Mouse (Mus musculus) lung, postnatal 14 days (tissue): ENCODE results near the gene Tmem231.
A peak's percentile ranks its signal among the peaks of the same experiment; 100 is the strongest.
"Not testable (repeated sequence)": the region's sequence is repeated elsewhere in the genome, so short reads cannot be mapped to it uniquely, and the experiment has no call there.

Experiments used
- DNase-seq: peaks from one replicate; pipeline ENCODE4 v3.0.0; 2021

Gene Tmem231

DNA sequence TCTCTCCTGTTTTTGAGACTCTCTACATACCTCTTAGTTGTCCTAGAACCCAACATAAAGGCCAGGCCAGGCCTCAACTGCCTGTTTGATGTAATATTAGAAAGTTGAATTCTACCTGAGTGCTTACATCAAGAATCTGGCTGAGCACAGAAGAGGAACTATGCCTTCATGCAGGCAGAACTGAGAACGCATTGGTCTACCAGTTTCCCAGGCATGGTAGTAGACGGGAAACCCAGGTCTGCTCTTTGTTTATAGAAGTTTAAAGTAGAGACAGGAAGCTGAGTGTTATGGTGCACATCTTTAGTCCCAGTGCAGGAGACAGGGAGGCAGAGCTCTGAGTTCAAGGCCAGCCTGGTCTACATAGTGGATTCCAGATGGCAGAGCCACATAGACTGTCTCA, 13.5 kb upstream of the Tmem231 start:
- DNase-seq = no peak

DNA sequence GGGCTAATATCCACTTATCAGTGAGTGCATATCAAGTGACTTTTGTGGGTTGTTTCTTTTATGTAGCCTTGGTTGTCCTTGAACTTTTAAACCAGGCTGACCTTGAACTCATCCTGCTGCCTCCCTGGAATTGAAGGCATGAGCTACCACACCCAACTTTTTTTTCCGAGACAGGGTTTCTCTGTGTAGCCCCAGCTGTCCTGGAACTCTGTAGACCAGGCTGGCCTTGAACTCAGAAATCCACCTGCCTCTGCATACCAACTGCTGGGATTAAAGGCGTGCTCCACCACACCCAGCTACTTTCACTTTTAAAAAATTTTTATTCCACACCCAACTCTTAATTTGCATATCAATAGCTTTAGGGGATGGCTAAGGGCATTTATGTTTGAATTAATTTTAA, 9.9 kb upstream of the Tmem231 start:
- no peak for DNase-seq

DNA sequence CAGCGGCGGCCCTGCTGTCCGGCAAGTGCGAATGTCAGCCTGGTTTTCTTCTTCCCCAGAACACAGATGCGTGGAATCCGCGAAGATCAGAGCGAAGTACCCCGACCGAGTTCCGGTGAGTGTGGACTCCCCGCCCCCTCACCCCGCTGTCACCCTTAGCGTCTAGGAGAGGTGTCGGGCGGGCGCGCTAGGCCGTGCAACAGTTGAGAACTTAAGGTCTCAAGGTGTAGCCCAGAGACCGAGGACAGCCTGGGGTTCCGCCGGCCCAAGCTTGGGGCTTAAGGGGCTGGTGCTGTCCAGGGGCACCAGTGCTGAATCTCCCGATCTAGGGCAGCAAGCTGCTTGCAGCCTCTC, 7.4 kb upstream of the Tmem231 start:
- peak; percentile 46 for DNase-seq

DNA sequence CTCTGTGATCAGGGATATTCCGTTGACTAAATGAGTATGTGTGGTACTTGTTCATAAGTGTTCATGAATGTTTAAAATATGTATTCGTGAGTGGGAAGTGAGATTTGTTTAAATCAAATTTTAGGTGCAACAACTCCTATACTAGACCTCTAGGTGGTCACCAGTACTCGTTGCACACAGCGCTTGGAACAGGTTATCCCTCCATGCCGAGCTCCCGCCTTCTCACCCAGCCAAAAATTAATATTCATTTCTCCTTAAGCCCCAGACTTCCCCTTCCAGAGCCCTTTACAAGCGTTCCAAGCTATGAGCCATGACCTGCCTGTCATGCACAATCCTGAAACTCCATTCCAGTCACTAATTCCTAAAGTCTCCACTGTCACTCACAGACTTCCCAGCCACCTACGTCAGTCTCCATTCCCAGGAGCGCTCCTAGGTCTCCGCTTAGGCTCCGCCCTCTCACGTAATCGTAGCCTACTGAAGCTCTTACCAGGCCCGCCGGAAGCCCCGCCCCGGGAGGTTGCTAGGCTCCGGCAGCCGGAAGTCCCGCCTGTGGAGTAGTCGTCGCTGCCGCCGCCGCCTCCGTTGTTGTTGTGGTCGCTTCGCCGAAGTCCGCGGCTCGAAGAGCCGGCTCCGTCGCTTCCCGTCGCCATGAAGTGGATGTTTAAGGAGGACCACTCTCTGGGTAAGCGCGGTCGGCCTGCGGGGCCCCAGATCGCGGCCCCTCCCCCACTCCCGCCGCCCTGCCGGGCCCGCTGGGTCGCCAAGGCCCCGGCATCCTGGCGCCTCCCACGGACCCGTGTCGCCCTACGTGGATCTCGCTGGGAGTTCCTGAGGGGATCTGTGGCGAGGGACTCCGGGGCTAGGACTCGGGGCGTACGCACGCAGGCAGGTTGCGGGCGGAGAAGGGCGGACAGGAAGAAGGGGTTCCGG, 6.8 kb upstream of the Tmem231 start, which contains the start of gene Gabarapl2:
TSS of gene Gabarapl2 (plus strand) at position 533 of the 930 bp plus-strand sequence.
- DNase-seq = peak; percentile 98

DNA sequence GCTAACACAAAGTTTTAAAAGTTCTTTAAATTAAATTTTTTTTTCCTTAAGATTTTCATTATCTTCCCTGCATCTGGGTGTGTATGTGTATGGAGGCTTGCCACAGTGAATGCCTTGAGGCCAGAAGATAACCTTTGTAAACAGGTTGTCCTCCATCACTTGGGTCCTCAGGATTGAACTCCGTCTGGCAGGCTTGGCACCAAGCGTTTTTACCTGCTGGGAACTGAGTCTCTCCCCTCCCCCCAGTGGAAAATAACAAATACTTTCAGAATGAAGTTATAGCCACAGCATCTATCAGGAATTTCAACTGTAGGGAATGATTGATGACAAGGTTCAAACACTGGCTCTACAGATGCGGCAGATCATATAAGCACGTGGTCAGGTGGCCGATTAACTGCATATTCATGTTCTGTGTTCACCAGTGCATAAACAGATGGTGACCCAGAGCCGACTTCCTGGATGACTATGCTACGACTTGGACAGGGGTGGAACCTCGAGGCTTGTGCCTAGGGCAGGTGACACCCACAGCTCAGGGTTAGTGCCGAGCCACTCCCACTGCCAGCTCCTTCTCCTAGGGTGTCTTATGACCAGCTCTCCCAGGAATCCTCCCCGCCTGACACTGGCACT, 5.9 kb upstream of the Tmem231 start:
- DNase-seq = peak; percentile 16

DNA sequence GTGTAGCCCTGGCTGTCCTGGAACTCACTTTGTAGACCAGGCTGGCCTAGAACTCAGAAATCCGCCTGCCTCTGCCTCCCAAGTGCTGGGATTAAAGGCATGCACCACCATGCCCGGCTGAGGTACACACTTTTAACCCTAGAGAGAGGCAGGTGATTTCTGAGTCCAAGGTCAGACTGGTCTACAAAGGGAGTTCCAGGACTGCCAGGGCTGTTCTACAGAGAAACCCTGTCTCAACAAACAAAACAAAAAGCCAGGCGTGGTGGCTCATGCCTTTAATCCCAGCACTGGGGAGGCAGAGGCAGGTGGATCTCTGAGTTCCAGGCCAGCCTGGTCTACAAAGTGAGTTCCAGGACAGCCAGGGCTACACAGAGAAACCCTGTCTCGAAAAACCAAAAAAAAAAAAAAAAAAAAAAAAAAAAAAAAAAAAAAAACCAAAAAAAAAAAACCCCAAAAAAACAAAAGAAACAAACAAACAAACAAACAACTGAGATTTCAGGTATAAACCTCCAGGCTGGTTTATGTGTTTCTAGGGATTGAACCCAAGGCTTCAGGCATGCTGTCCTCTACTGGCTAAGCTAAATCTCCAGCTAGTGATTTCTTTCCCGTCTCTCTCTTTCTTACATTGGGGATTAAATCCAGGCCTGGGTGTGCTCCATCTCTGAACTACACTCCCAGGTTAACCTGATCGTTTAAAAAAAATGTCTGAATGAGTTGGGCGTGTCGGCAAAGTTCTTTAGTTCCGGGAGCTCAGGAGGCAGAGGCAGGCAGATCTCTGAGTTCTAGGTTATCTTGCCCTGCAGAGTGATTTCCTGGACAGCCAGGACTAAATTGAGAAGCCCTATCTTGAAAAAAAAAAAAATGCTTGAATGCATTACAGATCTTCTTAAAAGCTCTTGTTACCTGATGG, 4.7 kb upstream of the Tmem231 start:
- DNase-seq = not testable (repeated sequence)

DNA sequence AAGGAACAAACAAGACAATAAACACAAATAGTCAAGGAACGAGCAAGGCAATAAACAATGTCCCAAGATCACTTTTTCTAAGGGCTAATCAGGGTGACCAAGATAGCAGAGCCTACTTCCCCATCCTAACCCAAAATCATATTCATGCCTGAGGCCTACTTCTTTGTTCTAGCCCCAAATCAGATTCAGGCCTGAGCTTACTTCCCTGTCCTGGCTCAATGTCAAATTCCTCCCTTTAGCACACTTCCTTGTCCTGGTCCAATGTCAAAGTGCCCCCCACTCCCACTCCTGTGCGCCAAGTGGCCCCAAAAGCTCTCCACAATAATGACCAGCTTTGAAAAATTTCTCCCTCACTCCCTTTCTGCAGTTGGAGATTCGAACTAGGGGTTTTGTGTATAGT, 3.5 kb upstream of the Tmem231 start:
- DNase-seq = no peak

DNA sequence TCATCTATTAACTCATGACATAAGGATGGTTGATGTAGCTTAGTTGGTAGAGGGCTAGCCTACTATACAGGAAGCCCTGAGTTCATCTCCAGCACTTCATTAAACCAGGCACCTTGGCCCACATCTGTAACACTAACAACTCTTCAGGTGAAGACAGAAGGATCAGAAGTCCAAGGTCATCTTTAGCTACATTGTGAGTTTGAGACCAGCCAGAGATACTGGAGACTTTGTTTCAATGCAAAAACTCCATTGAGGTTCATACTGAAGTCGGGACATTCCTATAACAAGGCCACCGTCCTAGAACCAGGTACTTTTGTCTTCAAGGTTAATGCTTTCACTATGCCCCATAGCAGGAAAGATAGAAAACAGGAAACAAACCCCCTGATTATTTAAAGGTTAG, 520 bp upstream of the Tmem231 start:
- DNase-seq = no peak

DNA sequence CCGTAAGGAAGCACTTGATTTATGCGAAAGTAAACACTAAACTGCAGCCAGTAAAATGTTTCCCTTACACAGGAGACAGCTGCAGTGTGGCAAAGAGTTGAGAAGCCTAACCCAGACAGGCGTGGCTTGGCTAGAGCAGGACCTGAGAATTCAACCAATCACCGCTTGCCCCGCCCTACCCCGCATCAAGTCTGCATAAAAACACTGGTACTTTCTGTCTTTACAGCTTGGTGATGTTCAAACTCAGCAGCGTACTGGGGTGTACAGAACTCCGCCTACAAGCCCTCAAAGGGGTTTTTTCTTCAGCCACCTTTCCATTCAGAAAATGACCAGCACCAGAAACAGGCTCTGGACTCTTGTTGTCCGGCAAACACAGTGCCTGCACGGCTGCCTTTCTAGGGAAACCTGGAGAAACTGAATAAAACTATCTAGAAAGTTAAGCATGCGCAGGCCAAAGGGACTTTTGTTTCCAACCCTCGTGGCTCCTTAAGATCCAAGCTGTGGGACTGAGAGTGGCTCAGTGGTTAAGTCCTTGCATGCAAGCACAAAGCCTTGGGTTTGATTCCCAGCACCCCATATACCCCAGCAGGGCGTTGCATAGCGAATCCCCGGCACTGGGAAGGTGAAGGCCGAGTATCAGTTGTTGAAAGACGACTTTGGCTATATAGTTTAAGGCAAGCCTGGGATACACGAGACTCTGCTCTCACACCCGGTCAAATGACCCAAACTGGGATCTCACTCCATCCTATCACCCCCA, 923 bp downstream of the Tmem231 start:
- DNase-seq = peak; percentile 65

DNA sequence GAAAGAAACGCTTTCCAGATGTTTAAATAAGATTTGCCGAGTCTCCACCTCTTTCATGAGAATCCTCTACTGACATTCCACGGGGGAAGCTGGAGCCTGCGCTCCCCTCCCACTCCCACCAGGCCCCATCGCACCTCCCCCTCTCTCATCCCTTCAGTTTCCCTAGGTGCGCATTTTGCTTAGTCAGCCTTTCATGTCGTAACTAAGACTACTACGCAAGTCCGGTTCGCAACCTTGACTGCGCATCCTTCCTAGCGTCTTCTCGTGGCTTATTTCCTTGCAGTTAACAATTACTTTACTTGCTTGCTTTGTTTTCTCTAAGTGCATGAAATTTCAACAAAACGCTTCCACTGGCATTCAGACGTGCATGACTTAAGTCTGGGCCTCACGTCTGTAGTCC, 2.0 kb downstream of the Tmem231 start:
- DNase-seq = no peak

DNA sequence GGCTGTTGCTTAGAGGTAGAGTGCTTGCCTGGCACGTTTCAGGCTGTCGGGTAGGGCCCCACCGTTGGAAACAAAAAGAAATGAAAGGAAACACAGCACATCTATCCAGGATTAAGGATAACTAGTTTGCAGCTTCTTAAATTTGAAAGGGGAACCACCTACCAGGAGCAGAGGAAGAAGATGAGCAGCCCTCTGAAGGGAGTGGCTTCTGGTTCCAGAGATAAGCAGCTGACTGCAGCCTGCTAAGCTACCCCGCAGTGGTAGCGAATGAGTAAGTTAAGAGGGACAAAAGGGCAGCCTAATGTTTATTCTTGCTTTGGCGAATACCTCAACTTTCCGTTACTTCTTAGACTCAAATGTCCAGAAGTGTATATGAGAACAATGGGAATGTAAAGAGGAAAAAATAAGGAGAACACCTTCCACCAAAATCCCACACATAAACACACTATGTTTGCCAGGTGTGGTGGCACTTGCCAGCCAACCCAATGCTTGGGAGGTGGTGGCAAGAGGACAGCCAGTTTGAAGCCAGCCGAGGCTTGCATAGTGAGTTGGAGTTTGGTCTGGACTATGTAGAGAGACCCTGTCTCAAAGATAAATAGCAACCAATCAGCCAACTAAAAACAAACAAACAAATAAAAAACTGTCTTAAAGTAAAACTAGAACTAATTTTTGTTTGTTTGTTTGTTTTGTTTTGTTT, 3.9 kb downstream of the Tmem231 start:
- no peak for DNase-seq

DNA sequence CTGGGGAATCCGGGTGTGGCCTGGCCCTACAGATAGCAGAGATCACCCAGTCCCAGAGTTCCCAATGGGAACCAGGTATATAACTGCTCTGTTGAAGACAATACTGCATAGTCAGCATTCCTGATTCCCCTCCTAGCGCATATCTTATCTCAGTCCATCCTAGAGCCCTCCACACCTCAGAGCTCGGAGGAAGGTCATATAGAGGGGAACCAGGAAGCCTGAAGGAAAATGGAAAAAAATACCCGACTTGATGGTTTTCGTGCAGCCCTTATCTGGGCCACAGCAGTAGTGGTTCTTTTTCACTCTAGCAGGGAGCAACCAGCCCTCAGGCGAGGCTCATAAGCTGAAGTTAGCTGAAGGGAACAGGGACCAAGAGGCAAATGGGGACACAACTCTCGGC, 8.7 kb downstream of the Tmem231 start:
- DNase-seq = no peak

DNA sequence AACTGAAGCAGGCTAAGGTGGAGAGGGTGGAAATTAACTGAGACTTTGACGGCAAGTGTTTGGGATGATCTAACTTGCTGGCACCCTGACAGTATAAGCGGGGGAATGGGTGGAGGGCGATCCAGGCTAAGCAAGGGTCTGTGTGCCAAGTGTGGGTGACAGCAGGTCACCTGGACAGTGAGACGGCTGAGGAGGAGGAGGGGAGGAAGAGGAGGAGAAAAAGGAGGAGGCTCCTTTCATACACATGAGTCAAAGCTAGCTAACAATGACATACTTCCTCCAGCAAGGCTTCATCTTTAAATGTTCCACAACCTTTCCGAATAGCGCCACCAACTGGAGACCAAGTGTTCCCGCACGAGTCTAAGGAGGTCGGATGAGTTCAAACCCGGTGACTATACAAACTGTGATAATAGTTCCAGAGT, 10.3 kb downstream of the Tmem231 start:
- peak; percentile 78 for DNase-seq

DNA sequence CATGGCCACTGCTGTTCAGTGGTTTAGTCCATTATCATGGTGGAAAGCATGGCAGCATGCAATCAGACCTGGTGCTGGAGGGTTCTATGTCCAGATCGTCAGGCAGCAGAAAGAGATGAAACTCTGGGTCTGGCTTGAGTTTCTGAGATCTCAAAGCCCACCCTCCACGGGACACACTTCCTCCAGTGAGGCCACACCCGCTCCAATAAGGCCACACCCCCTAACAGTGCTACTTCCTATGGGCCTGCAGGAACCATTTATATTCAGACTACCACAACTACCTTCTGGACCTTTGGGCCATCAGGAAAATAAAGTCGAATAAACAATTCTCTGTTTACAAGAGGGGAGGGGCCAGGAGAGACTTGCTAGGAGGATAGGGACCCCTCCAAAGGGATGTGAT, 12.7 kb downstream of the Tmem231 start:
- no peak for DNase-seq

DNA sequence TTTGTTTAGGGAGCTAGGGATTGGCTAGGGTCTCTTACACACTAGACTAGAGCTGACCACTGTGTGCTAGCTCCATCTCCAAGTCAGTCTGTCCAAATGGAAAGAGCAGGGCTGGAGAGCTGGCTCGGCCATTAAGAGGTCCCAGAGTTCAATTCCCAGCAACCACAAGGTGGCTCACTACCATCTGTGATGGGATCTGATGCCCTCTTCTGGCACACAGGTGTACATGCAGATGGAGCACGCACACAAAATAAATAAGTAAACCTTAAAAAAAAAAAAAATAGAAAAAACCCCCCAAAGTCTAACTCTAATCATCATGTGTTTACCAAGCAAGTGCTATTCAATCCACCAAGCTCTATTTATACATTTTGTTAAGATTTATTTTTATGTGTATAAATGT, 14.0 kb downstream of the Tmem231 start:
- no peak for DNase-seq

DNA sequence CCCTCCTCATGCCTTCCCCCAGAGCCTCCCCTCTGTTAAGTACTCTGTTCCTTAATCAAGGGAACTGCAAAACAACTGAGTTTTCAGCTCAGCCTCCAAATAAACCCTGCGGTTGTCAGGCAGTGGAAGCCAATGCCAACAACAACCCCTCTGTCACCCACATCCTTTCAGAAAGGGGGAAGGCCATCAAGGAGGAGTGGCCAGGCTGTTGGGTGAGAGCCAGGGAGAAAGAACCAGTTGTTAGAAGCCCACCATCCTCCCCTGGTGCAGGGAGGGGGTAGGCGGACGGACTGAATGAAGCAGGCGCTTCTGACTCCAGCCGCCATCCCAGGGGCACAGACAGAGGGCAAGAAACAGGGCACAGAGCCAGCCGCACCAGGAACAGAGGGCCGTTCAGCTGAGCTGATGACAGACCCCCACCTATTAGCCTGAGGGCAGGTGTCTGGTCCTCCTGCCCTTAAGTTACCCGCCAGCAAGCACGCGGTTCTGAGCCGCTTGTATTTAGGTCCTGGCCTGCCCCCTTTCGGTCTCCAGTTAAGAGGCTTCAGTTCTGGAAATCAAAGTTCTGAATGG, 20.7 kb downstream of the Tmem231 start:
- no peak for DNase-seq

DNA sequence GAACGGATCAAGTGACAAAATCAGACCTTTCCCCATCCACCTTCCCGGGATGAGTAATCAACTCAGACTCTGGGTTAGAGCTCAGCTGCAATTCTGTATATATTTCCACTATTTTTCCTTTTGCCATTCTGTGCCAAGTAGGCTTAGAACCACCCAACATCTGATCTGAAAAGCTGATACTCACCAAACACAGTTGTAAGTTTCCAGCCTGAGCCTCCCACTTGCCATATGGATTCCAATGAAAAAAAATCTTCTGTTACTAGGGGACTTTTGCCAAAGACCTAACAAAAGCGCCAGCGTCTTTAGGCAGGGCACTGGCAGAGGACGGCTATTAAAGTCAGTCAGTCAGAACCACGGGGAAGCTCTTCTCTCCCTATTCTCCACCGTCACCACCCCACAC, 22.1 kb downstream of the Tmem231 start:
- DNase-seq = no peak

DNA sequence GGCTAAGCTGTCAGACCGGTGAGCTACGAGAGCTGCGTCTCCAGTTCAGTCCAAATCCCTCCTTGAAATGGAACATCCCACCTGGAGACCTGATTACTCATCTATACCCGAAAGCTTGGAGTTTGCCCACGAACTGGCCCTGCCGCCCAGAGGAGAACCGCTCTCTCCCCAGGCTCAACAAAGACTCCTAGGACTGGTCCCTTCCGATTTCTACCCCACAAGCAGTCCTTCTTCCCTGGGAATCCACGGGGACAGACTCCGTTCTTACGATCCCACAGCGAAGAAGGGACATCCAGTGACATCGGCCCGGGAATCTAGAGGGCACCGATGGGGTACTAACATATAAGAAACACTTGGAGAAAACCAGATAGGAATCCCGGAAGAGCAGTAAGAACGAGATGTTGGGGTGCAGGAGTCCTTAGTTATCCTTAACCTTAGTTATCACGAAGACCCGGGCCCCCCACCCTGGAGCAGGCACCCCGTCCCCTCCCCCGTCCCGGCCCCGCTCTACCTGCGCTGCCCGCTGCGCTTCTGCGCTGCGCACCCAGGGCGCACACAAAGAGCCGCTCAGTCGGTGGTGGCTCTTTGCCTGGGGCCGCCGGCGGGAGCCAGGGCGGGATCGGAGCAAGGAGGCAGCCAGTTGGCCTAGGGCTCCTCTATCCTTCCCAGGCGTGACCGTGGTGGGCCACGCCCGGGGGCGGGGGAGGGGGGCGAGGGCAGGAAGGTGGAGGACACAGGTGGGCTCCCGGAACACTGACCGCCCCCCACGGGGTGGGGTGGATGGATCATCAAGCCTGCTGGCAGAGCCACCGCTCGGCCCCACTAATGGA, 23.8 kb downstream of the Tmem231 start, which contains the start of gene Chst5:
TSS of gene Chst5 (minus strand) at position 827 of the 830 bp plus-strand sequence.
- no peak for DNase-seq

DNA sequence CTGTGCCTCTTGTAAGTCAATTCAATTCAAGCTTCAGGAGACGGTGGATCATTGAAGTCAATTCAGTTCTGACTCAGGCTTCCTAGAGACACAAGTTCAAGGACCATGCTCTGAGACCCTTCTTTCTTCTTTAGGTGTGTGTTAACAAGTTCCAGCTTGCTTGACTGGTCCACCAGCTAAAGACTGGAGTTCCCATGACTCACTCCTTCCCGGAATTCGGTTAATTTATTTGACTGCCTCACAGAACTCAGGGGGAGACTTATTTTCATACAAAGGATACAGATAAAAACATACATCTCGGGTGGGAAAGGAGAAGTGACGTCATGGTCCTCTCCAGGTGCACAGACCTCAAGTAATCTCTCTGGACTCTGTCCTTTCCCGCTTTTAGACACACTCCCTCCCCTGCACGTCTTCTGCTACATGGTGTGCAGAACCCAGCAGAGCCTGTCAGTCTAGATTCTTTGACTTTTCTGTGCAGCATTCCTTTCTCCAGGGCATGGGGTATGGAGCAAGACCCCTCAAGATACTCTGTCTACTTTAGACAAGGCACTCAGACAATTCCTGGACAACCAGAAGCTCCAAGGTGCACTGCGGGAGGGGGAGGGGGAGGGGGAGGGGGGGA, 28.1 kb downstream of the Tmem231 start:
- no peak for DNase-seq

DNA sequence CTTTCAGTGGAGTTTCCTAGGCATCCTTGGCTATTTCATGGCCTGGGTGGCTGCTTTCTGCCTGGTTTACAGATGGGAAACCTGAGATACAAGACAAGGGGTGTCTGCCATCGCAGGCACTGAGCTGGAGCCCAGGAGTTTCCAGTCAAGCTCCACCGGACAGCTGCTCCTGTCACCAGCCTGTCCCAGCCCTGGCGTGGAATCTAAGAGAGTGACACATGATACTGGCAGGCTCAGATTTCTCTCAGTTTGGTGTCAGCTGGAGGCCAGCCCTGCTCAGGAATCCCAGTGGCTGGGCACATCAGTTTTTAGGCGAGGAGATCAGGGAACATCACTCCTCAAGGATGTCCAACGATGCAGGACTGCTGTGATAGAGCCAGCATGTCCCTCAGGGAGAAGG, 31.6 kb downstream of the Tmem231 start:
- no peak for DNase-seq
